Mouse (Mus musculus) spleen, adult 2 months (tissue): ENCODE results near the gene Ssh3. TPM values are rescaled to one million over a fixed set of nuclear protein-coding genes. Genes with fewer than 3 reads are reported as not detected.

ENCODE experiments used
- DNase-seq, 2 experiments: peaks; one replicate each; pipeline versions ENCODE4 v3.0.0 to v3.0.0-alpha.2; 2012 to 2021; ENCODE audit warnings: low spot score in 2 of 2, low read depth in 1 of 2
- H3K27ac ChIP-seq: fragments of 200-500 bp; 2 replicates; pipeline ENCODE4 v1.5.1; 2012; ENCODE audit warnings: low read length, inconsistent platforms; ENCODE audit not compliant: insufficient read depth
- H3K27me3 ChIP-seq: fragments of 200-500 bp; 2 replicates; pipeline ENCODE4 v1.6.1; 2012; ENCODE audit warnings: mild to moderate bottlenecking, moderate library complexity, low read length, inconsistent platforms; ENCODE audit not compliant: control insufficient read depth, insufficient read depth
- H3K36me3 ChIP-seq: fragments of 200-500 bp; 2 replicates; pipeline ENCODE4 v1.6.1; 2012; ENCODE audit warnings: mild to moderate bottlenecking, low read length, inconsistent platforms; ENCODE audit not compliant: control insufficient read depth, insufficient read depth
- H3K4me1 ChIP-seq: fragments of 200-500 bp; 2 replicates; pipeline ENCODE4 v1.6.1; 2011; ENCODE audit warnings: inconsistent platforms; ENCODE audit not compliant: control insufficient read depth, insufficient read depth, insufficient read length
- H3K4me3 ChIP-seq: fragments of 200-500 bp; 2 replicates; pipeline ENCODE4 v1.5.1; 2011; ENCODE audit warnings: mild to moderate bottlenecking, inconsistent platforms; ENCODE audit not compliant: insufficient read depth, insufficient read length; ENCODE audit errors: extremely low read depth
- CTCF ChIP-seq: fragments of 200-500 bp; IDR thresholded peaks from 2 replicates; pipeline ENCODE4 v1.5.1; 2011; ENCODE audit warnings: mild to moderate bottlenecking, inconsistent platforms; ENCODE audit not compliant: insufficient read depth, insufficient read length, insufficient replicate concordance; ENCODE audit errors: extremely low read depth
- POLR2A ChIP-seq: fragments of 200-500 bp; IDR thresholded peaks from 2 replicates; pipeline ENCODE4 v1.6.1; 2011; ENCODE audit warnings: low read depth, low read length, inconsistent platforms
- WGBS: fragments of 180-500 bp; shearing (Covaris S2); methylation state at CpG from one replicate; pipeline ENCODE4 v1.1.7; 2018; 5-methylcytosine and 5-hydroxymethylcytosine counted together
- polyA plus RNA-seq: library from polyadenylated mRNA; depleted of rRNA; stranded (reverse); fragments of >200 nt; gene quantifications from 2 replicates; pipeline ENCODE4 v1.2.3, GENCODE M21; 2012

The Ssh3 gene
- polyA plus RNA-seq, 1 experiment: 43.3 TPM

GRCm38 (mm10) chr19:4304871-4305321 is 35.9 kb upstream of the Ssh3 start:
- 0 out of 2 replicates have a peak, but pooled peaks cover 1% of the 10 kb centered on the region for H3K36me3 ChIP-seq
- H3K4me3 ChIP-seq: peak overlapping the region; percentile 80
- 1% methylated on average over 4 of the region's 4 CpGs for WGBS
- TF ChIP-seq CTCF (no peak), POLR2A (peak; percentile 93)
- H3K4me1 ChIP-seq: peaks cover 31% of the 10 kb centered on the region; the same call in 1 of the 2 replicates
- peak overlapping the region; percentile 99 for H3K27ac ChIP-seq
- DNase-seq: peak in 1 of 2 experiments; percentile 68
- no peaks in the 10 kb centered on the region for H3K27me3 ChIP-seq

GRCm38 (mm10) chr19:4304251-4304821 is 35.4 kb upstream of the Ssh3 start:
- Histone ChIP-seq H3K4me3 (peak overlapping the region; percentile 80), H3K4me1 (peaks cover 34% of the 10 kb centered on the region; the same call in 1 of the 2 replicates), H3K27ac (peak overlapping the region; percentile 99), H3K36me3 (0 out of 2 replicates have a peak, but pooled peaks cover 1% of the 10 kb centered on the region), H3K27me3 (no peaks in the 10 kb centered on the region)
- TF ChIP-seq POLR2A: no peak; the same call in 1 of the 2 replicates
- TF ChIP-seq CTCF: no peak
- 5% methylated on average over 5 of the region's 5 CpGs for WGBS
- peak in 1 of 2 experiments; percentile 73 for DNase-seq

GRCm38 (mm10) chr19:4303640-4303995 is 34.6 kb upstream of the Ssh3 start:
- WGBS: 17% methylated on average over 5 of the region's 5 CpGs
- H3K27me3 ChIP-seq: no peaks in the 10 kb centered on the region
- 0 out of 2 replicates have a peak, but pooled peaks cover 1% of the 10 kb centered on the region for H3K36me3 ChIP-seq
- H3K27ac ChIP-seq: peak overlapping the region; percentile 99
- DNase-seq: peak in 1 of 2 experiments; percentile 49
- H3K4me3 ChIP-seq: peak overlapping the region; percentile 43; the same call in 1 of the 2 replicates
- TF ChIP-seq CTCF (no peak), POLR2A (peak; percentile 38; the same call in 1 of the 2 replicates)
- peaks cover 42% of the 10 kb centered on the region; the same call in 1 of the 2 replicates for H3K4me1 ChIP-seq

GRCm38 (mm10) chr19:4302936-4303639 is 34.1 kb upstream of the Ssh3 start:
- Histone ChIP-seq H3K27ac (peak overlapping the region; percentile 99), H3K4me1 (peaks cover 46% of the 10 kb centered on the region; the same call in 1 of the 2 replicates), H3K4me3 (peak overlapping the region; percentile 43), H3K27me3 (no peaks in the 10 kb centered on the region), H3K36me3 (peaks cover 4% of the 10 kb centered on the region; the same call in 1 of the 2 replicates)
- WGBS: 6% methylated on average over 7 of the region's 7 CpGs
- no peak for TF ChIP-seq CTCF
- TF ChIP-seq POLR2A: no peak; the same call in 1 of the 2 replicates
- peak in 1 of 2 experiments; percentile 11 for DNase-seq

- WGBS: 10% methylated on average over 21 of the region's 21 CpGs
- Histone ChIP-seq H3K4me1 (peaks cover 57% of the 10 kb centered on the region; the same call in 1 of the 2 replicates), H3K4me3 (peak overlapping the region; percentile 51)
These were observed 33.0 kb upstream of the Ssh3 start for GRCm38 (mm10) chr19:4301735-4302651.

More at GRCm38 (mm10) chr19:4301735-4302651, 33.0 kb upstream of the Ssh3 start:
- Histone ChIP-seq H3K36me3 (peaks cover 6% of the 10 kb centered on the region; the same call in 1 of the 2 replicates), H3K27ac (peak overlapping the region; percentile 99), H3K27me3 (no peaks in the 10 kb centered on the region)
- DNase-seq: peak in 1 of 2 experiments; percentile 87
- TF ChIP-seq CTCF: no peak
- TF ChIP-seq POLR2A: peak; percentile 69
